Mouse (Mus musculus): Measurements from ENCODE around the gene Tango6.

Tango6 gene

GRCm38 (mm10) chr8:106700131-106700530, 17.3 kb downstream of the Tango6 start:
- no peak for DNase-seq (ENCODE audit: low spot score in 2 of 2)

- DNase-seq (ENCODE audit: low spot score in 2 of 2) = no peak
Observed at GRCm38 (mm10) chr8:106701360-106701759, 18.5 kb downstream of the Tango6 start.

- no peak for DNase-seq (ENCODE audit: low spot score in 2 of 2)
Observed at GRCm38 (mm10) chr8:106704199-106704900, 21.5 kb downstream of the Tango6 start.

- peak; percentile 69 to 79 for DNase-seq (ENCODE audit: low spot score in 2 of 2)
Observed at GRCm38 (mm10) chr8:106704901-106705321, 22.0 kb downstream of the Tango6 start.

GRCm38 (mm10) chr8:106706194-106706593, 23.3 kb downstream of the Tango6 start:
- DNase-seq (ENCODE audit: low spot score in 2 of 2) = no peak

GRCm38 (mm10) chr8:106710002-106710401, 27.1 kb downstream of the Tango6 start:
- DNase-seq (ENCODE audit: low spot score in 2 of 2) = no peak

GRCm38 (mm10) chr8:106712487-106712886, 29.6 kb downstream of the Tango6 start:
- no peak for DNase-seq (ENCODE audit: low spot score in 2 of 2)

- no peak for DNase-seq (ENCODE audit: low spot score in 2 of 2)
Observed at GRCm38 (mm10) chr8:106714297-106714696, 31.4 kb downstream of the Tango6 start.

- peak; percentile 84 to 91 for DNase-seq (ENCODE audit: low spot score in 2 of 2)
Observed at GRCm38 (mm10) chr8:106718091-106718500, 35.2 kb downstream of the Tango6 start.

- DNase-seq (ENCODE audit: low spot score in 2 of 2) = no peak
Observed at GRCm38 (mm10) chr8:106720921-106721320, 38.1 kb downstream of the Tango6 start.

GRCm38 (mm10) chr8:106722453-106722852, 39.6 kb downstream of the Tango6 start:
- no peak for DNase-seq (ENCODE audit: low spot score in 2 of 2)

GRCm38 (mm10) chr8:106723921-106724320, 41.1 kb downstream of the Tango6 start:
- DNase-seq (ENCODE audit: low spot score in 2 of 2) = no peak

GRCm38 (mm10) chr8:106726551-106726950, 43.7 kb downstream of the Tango6 start:
- DNase-seq (ENCODE audit: low spot score in 2 of 2) = no peak

- DNase-seq (ENCODE audit: low spot score in 2 of 2) = peak; percentile 61 to 70
Observed at GRCm38 (mm10) chr8:106727241-106727835, 44.5 kb downstream of the Tango6 start.

- no peak for DNase-seq (ENCODE audit: low spot score in 2 of 2)
Observed at GRCm38 (mm10) chr8:106727889-106728288, 45.0 kb downstream of the Tango6 start.

GRCm38 (mm10) chr8:106732921-106733320, 50.1 kb downstream of the Tango6 start:
- no peak for DNase-seq (ENCODE audit: low spot score in 2 of 2)

GRCm38 (mm10) chr8:106733703-106734102, 50.8 kb downstream of the Tango6 start:
- no peak for DNase-seq (ENCODE audit: low spot score in 2 of 2)

- no peak for DNase-seq (ENCODE audit: low spot score in 2 of 2)
Observed at GRCm38 (mm10) chr8:106734222-106734621, 51.4 kb downstream of the Tango6 start.

GRCm38 (mm10) chr8:106736861-106737662, 54.2 kb downstream of the Tango6 start:
- DNase-seq (ENCODE audit: low spot score in 2 of 2) = no peak

- no peak for DNase-seq (ENCODE audit: low spot score in 2 of 2)
Observed at GRCm38 (mm10) chr8:106737846-106738245, 55.0 kb downstream of the Tango6 start.

- DNase-seq (ENCODE audit: low spot score in 2 of 2) = no peak
Observed at GRCm38 (mm10) chr8:106742321-106742720, 59.5 kb downstream of the Tango6 start.

GRCm38 (mm10) chr8:106743361-106743760, 60.5 kb downstream of the Tango6 start:
- DNase-seq (ENCODE audit: low spot score in 2 of 2) = no peak

- DNase-seq (ENCODE audit: low spot score in 2 of 2) = no peak
Observed at GRCm38 (mm10) chr8:106753436-106753835, 70.6 kb downstream of the Tango6 start.
